Mouse (Mus musculus): ENCODE results near the gene Tmem245.
A peak's percentile ranks its signal among the peaks of the same experiment; 100 is the strongest.

Tmem245 gene

GRCm38 (mm10) chr4:56946641-56947640, at the start of gene Tmem245:
Tmem245 (minus strand) TSS chr4:56947437.
- DNase-seq = peak; percentile 93 to 94

- no peak for DNase-seq
Observed at GRCm38 (mm10) chr4:56993331-56993730, 46.1 kb upstream of the Tmem245 start.

- no peak for DNase-seq
Observed at GRCm38 (mm10) chr4:56991951-56992350, 44.7 kb upstream of the Tmem245 start.

- DNase-seq = no peak
Observed at GRCm38 (mm10) chr4:56990215-56990584, 43.0 kb upstream of the Tmem245 start, which contains the start of gene Frrs1l. Frrs1l (minus strand) TSS chr4:56990391.

- no peak for DNase-seq
Observed at GRCm38 (mm10) chr4:56989431-56990214, 42.4 kb upstream of the Tmem245 start.

- DNase-seq = no peak
Observed at GRCm38 (mm10) chr4:56965586-56966179, 18.4 kb upstream of the Tmem245 start.

- no peak for DNase-seq
Observed at GRCm38 (mm10) chr4:56963687-56964086, 16.4 kb upstream of the Tmem245 start.

GRCm38 (mm10) chr4:56961320-56961925, 14.2 kb upstream of the Tmem245 start:
- DNase-seq = no peak

GRCm38 (mm10) chr4:56957518-56957917, 10.3 kb upstream of the Tmem245 start:
- no peak for DNase-seq

- no peak for DNase-seq
Observed at GRCm38 (mm10) chr4:56953235-56953634, 6.0 kb upstream of the Tmem245 start.

- DNase-seq = no peak
Observed at GRCm38 (mm10) chr4:56951701-56952100, 4.5 kb upstream of the Tmem245 start.

- DNase-seq = peak; percentile 22 to 25
Observed at GRCm38 (mm10) chr4:56949494-56949893, 2.3 kb upstream of the Tmem245 start.

- DNase-seq = no peak
Observed at GRCm38 (mm10) chr4:56946180-56946579, 1.1 kb downstream of the Tmem245 start.

- DNase-seq = no peak
Observed at GRCm38 (mm10) chr4:56944286-56944685, 3.0 kb downstream of the Tmem245 start.

- DNase-seq = no peak
Observed at GRCm38 (mm10) chr4:56943258-56943657, 4.0 kb downstream of the Tmem245 start.

- no peak for DNase-seq
Observed at GRCm38 (mm10) chr4:56942567-56942966, 4.7 kb downstream of the Tmem245 start.

GRCm38 (mm10) chr4:56941481-56941880, 5.8 kb downstream of the Tmem245 start:
- DNase-seq = no peak

- DNase-seq = no peak
Observed at GRCm38 (mm10) chr4:56937136-56937535, 10.1 kb downstream of the Tmem245 start.

- no peak for DNase-seq
Observed at GRCm38 (mm10) chr4:56935327-56935726, 11.9 kb downstream of the Tmem245 start.

- no peak for DNase-seq
Observed at GRCm38 (mm10) chr4:56933154-56933553, 14.1 kb downstream of the Tmem245 start.

GRCm38 (mm10) chr4:56932096-56932495, 15.1 kb downstream of the Tmem245 start:
- DNase-seq = no peak

- DNase-seq = no peak
Observed at GRCm38 (mm10) chr4:56930312-56930711, 16.9 kb downstream of the Tmem245 start.

GRCm38 (mm10) chr4:56926971-56927370, 20.3 kb downstream of the Tmem245 start:
- no peak for DNase-seq
